Mouse (Mus musculus) embryonic facial prominence, embryonic 14.5 days (tissue): ENCODE results near the gene Kdelr1. TPM values are rescaled to one million over a fixed set of nuclear protein-coding genes. Genes with fewer than 3 reads are reported as not detected.
A peak's percentile ranks its signal among the peaks of the same experiment; 100 is the strongest.

Experiments used
- ATAC-seq: fragments of 200-750 bp; cut with Nextera tagmentation; 2 replicates; pipeline ENCODE4 v1.8.0; 2017; ENCODE audit warnings: low read depth, moderate number of reproducible peaks, moderate TSS enrichment
- DNase-seq: peaks from one replicate; pipeline ENCODE4 v3.0.0-alpha.2; 2015; ENCODE audit warnings: low spot score
- H3K27ac ChIP-seq: fragments of 300-500 bp; sonication (generic); replicated peaks from 2 replicates; pipeline ENCODE4 v1.5.1; 2014; ENCODE audit warnings: low read depth, mild to moderate bottlenecking, low read length, moderate library complexity
- H3K27me3 ChIP-seq: fragments of 300-500 bp; sonication (generic); replicated peaks from 2 replicates; pipeline ENCODE4 v1.6.1; 2014; ENCODE audit warnings: low read length; ENCODE audit not compliant: control insufficient read depth, insufficient read depth
- H3K36me3 ChIP-seq: fragments of 300-500 bp; sonication (generic); 2 replicates; pipeline ENCODE4 v1.6.1; 2014; ENCODE audit warnings: low read length, mixed read lengths; ENCODE audit not compliant: control insufficient read depth, insufficient read depth
- H3K4me1 ChIP-seq: fragments of 300-500 bp; sonication (generic); 2 replicates; pipeline ENCODE4 v1.6.1; 2014; ENCODE audit warnings: antibody characterized with exemption, low read length; ENCODE audit not compliant: control insufficient read depth, insufficient read depth
- H3K4me2 ChIP-seq: fragments of 300-500 bp; sonication (generic); 2 replicates; pipeline ENCODE4 v1.6.1; 2014; ENCODE audit warnings: low read depth, mild to moderate bottlenecking, low read length, moderate library complexity, mixed read lengths
- H3K4me3 ChIP-seq: fragments of 300-500 bp; sonication (generic); 2 replicates; pipeline ENCODE4 v1.5.1; 2014; ENCODE audit warnings: low read depth, mild to moderate bottlenecking, low read length
- H3K9ac ChIP-seq: fragments of 300-500 bp; sonication (generic); 2 replicates; pipeline ENCODE4 v1.6.1; 2014; ENCODE audit warnings: low read depth, mild to moderate bottlenecking, low read length, moderate library complexity, mixed read lengths
- H3K9me3 ChIP-seq: fragments of 300-500 bp; sonication (generic); 2 replicates; pipeline ENCODE4 v1.6.1; 2016; ENCODE audit warnings: low read length; ENCODE audit not compliant: control insufficient read depth
- WGBS: fragments of 180-500 bp; shearing (Covaris S2); extraction: QIAGEN DNeasy Blood & Tissue Kit; methylation state at CpG from one replicate; pipeline ENCODE4 v1.1.7; 2014; 5-methylcytosine and 5-hydroxymethylcytosine counted together
- polyA plus RNA-seq: library from polyadenylated mRNA; unstranded; fragments of >200 nt; fragmentation: Nextera tagmentation; extraction: Ambion mirVana; gene quantifications from 2 replicates; pipeline ENCODE4 v1.2.1, GENCODE M21; 2014

Gene Kdelr1
- polyA plus RNA-seq, 1 experiment from 2014 or later: 147 TPM

- H3K27me3 ChIP-seq: no peaks in the 10 kb centered on the region
- H3K4me2 ChIP-seq: peak overlapping the region; percentile 62
- peaks cover 17% of the 10 kb centered on the region for H3K36me3 ChIP-seq
- peak overlapping the region; percentile 93 for H3K27ac ChIP-seq
- ATAC-seq (peak; percentile 88), DNase-seq (peak; percentile 98)
- H3K9me3 ChIP-seq: no peaks in the 10 kb centered on the region
- H3K4me3 ChIP-seq: peak overlapping the region; percentile 33
- H3K4me1 ChIP-seq: peaks cover 35% of the 10 kb centered on the region
- H3K9ac ChIP-seq: peak overlapping the region; percentile 56
- WGBS: 32% methylated on average over 26 of the region's 26 CpGs
Measured at GRCm38 (mm10) chr7:45916056-45917003, 43.8 kb downstream of the Kdelr1 start.

- peak; percentile 3 for ATAC-seq
- peaks cover 43% of the 10 kb centered on the region for H3K4me1 ChIP-seq
Measured at GRCm38 (mm10) chr7:45917004-45917704, 44.6 kb downstream of the Kdelr1 start.

GRCm38 (mm10) chr7:45917926-45918325 lies 45.4 kb downstream of the Kdelr1 start:
- Histone ChIP-seq H3K27me3 (no peaks in the 10 kb centered on the region), H3K4me2 (peak overlapping the region; percentile 62; the same call in 1 of the 2 replicates), H3K9ac (0 out of 2 replicates have a peak overlapping the region, but pooled peaks have one; percentile 27), H3K4me1 (peaks cover 49% of the 10 kb centered on the region), H3K27ac (peak overlapping the region; percentile 93), H3K4me3 (no peak overlapping the region), H3K9me3 (no peaks in the 10 kb centered on the region), H3K36me3 (peaks cover 17% of the 10 kb centered on the region)
- WGBS: 84% methylated on average over 15 of the region's 15 CpGs
- DNase-seq: no peak
- no peak for ATAC-seq

More at GRCm38 (mm10) chr7:45917004-45917704, 44.6 kb downstream of the Kdelr1 start:
- Histone ChIP-seq H3K36me3 (peaks cover 17% of the 10 kb centered on the region), H3K4me3 (peak overlapping the region; percentile 33), H3K27ac (peak overlapping the region; percentile 93), H3K9me3 (no peaks in the 10 kb centered on the region), H3K4me2 (peak overlapping the region; percentile 62), H3K27me3 (no peaks in the 10 kb centered on the region), H3K9ac (peak overlapping the region; percentile 56)
- WGBS: 13% methylated on average over 12 of the region's 13 CpGs
- DNase-seq: peak; percentile 33

- Histone ChIP-seq H3K4me2 (peak overlapping the region; percentile 62), H3K9me3 (no peaks in the 10 kb centered on the region), H3K27me3 (no peaks in the 10 kb centered on the region), H3K36me3 (peaks cover 17% of the 10 kb centered on the region), H3K27ac (0 out of 2 replicates have a peak overlapping the region, but pooled peaks have one; percentile 7), H3K4me3 (peak overlapping the region; percentile 54), H3K9ac (0 out of 2 replicates have a peak overlapping the region, but pooled peaks have one; percentile 75), H3K4me1 (peaks cover 49% of the 10 kb centered on the region)
- ATAC-seq (no peak), DNase-seq (no peak)
- WGBS: 71% methylated on average over 14 of the region's 14 CpGs
Measured at GRCm38 (mm10) chr7:45919083-45919671, 46.6 kb downstream of the Kdelr1 start.

GRCm38 (mm10) chr7:45919761-45920160 lies 47.2 kb downstream of the Kdelr1 start:
- WGBS: 64% methylated on average over 4 of the region's 4 CpGs
- peak overlapping the region; percentile 95; the same call in 1 of the 2 replicates for H3K27ac ChIP-seq
- H3K4me3 ChIP-seq: peak overlapping the region; percentile 54
- H3K27me3 ChIP-seq: no peaks in the 10 kb centered on the region
- H3K36me3 ChIP-seq: peaks cover 17% of the 10 kb centered on the region
- ATAC-seq (no peak), DNase-seq (no peak)
- peak overlapping the region; percentile 75 for H3K9ac ChIP-seq
- peak overlapping the region; percentile 62 for H3K4me2 ChIP-seq
- H3K4me1 ChIP-seq: peaks cover 49% of the 10 kb centered on the region
- 0 out of 2 replicates have a peak, but pooled peaks cover 2% of the 10 kb centered on the region for H3K9me3 ChIP-seq

- no peak for ATAC-seq
- H3K36me3 ChIP-seq: peaks cover 17% of the 10 kb centered on the region
- 35% methylated on average over 9 of the region's 9 CpGs for WGBS
- H3K27ac ChIP-seq: peak overlapping the region; percentile 95
- H3K9ac ChIP-seq: peak overlapping the region; percentile 75
- peak overlapping the region; percentile 54 for H3K4me3 ChIP-seq
- peaks cover 48% of the 10 kb centered on the region for H3K4me1 ChIP-seq
- peaks cover 9% of the 10 kb centered on the region; the same call in 1 of the 2 replicates for H3K9me3 ChIP-seq
- H3K27me3 ChIP-seq: no peaks in the 10 kb centered on the region
- peak; percentile 67 for DNase-seq
- peak overlapping the region; percentile 62 for H3K4me2 ChIP-seq
Measured at GRCm38 (mm10) chr7:45920583-45921241, 48.1 kb downstream of the Kdelr1 start.

- H3K4me1 ChIP-seq: peaks cover 43% of the 10 kb centered on the region
- H3K27me3 ChIP-seq: no peaks in the 10 kb centered on the region
- DNase-seq: peak; percentile 87
- H3K9ac ChIP-seq: peak within 1 kb of the TSS; percentile 75
- peak within 1 kb of the TSS; percentile 54 for H3K4me3 ChIP-seq
- peak within 1 kb of the TSS; percentile 95 for H3K27ac ChIP-seq
- peaks cover 9% of the 10 kb centered on the region; the same call in 1 of the 2 replicates for H3K9me3 ChIP-seq
- H3K4me2 ChIP-seq: peak within 1 kb of the TSS; percentile 65
- WGBS: 14% methylated on average over 9 of the region's 9 CpGs
- H3K36me3 ChIP-seq: peaks cover 17% of the 10 kb centered on the region
- no peak; the same call in 1 of the 2 replicates for ATAC-seq
Measured at GRCm38 (mm10) chr7:45921242-45921621, 48.7 kb downstream of the Kdelr1 start, which contains the start of gene Emp3. TSS of gene Emp3 (minus strand) at chr7:45921404.
